Mouse (Mus musculus) forelimb bud, embryonic 11.5 days (tissue): ENCODE measurements around the gene Nsf.

Experiments used
- DNase-seq: peaks from one replicate; pipeline ENCODE4 v3.0.0-alpha.2; 2012; ENCODE audit warnings: low read depth, low spot score

Gene Nsf

DNA sequence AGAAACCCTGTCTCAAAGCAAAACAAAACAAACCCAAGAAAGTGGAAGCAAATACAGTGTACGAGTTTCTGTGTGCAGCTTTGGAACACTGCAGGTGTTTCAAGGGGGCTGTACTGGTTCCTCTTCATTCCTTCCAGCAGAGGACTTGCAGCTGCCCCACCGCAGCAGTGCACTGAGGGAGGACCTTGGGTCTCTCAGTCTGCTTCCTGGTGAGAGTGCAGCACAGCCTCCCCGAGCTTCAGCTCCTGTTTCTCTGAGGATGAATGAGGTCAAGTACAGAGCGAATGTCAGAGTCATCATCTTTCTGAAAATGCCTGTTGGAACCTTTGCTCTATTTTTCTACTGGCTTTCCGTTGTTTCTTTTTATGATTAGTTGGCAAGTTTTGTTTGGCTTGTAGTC, 12.5 kb downstream of the Nsf start:
- no peak for DNase-seq

DNA sequence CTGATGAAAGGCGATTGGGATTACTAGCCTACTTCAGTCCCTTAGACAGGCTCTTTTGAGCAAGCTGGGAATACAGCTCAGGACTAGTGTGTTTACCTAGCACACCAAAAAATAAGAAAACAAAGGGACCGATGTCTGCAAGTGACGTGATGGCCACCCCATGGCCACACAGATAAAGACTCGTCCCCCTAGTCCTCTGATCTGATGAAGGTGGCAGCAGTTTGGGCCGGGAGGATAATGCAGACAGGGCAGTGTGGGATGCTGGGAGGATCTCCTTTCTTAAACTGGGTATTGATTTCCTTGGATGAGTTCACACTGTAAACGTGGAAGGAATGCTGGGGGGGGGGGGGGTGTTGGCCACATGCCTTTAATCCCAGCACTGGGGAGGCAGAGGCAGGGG, 13.0 kb downstream of the Nsf start:
- no peak for DNase-seq

DNA sequence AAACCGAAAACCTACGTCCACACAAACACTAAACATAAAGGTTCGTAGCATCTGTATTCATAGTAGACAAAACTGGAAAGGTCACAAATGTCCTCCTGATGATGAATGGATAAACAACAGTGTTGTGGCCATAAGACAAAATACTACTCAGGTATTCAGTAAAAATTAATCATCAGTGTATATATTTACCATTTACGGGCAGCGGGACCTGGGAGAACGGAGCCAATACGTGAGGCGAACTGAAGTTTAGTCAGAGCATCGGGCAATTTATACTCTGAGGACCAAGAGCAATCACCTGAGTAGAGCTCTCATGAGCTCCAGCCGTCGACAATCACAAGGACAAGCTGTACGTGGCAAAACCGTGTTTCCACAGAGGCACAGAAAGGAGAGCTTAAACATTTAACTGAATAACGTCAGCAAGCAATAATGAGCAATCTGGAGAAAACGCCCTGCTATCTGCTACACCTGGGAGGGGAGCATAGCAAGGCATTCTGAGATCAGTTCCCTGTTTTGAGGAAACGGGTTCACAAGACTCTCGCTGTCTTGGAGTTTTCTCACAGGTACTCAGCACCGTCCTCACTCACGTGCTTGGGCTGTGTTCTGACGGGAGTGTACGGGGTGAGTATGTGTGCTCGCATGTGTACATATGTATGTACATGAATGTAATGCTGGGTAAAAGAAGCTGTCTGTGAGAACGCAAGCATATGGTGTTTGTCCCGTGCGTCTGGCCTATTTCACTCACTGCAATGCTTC, 15.7 kb downstream of the Nsf start:
- DNase-seq = no peak

DNA sequence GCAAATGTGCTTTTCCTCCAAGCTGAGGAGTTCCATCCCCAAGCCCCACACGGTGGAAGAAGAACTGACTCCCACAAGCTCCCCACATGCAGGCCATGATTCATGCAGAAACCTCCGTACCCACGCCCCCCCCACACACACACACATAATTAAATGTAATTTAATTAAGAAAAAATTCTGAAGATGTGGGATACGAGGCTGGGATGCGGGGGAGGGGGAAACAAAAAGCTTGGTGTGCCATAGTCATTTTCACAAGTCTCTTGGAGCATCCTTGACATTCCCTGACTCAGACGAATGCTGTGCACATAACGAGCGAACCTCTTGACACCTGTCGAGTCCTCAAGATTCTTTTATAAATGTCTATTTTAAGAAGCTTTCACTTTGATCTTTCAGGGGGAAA, 16.4 kb downstream of the Nsf start:
- DNase-seq = no peak

DNA sequence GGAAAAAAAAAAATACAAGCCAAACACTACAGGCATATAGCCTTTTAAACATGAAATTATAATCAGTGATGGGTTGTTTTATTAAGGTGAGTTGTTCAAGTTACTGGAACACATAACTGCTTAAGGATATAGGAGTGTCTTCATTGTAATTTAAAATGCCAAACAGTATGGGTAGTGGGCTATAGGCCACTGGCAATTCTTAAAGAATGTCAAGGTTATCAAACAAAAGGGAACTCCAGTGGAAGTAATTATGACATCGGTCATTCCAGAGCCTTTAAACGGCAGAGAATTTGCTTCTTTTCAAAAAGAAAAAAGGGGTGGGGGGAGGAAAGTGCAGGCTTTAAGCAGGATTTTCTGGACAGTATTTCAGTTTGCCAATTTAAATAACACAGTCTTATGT, 18.1 kb downstream of the Nsf start:
- DNase-seq = no peak

DNA sequence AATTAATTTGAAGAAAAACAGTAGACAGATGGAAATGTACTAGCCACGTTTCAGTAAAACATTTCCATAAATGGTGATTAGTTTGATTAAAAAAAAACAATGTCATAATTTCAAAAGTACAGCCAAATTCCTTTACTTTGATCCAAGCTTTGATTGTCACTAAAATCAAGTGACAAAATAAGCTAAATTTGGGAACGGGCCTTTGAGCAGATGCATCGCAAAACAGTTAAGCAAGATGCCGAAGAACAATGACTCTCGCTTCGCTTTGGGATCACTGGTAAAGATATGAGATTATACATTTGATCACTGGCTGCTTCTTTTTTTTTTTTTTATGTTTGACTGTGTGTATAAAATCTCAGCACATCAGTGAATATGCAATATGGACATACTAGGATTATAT, 20.0 kb downstream of the Nsf start:
- no peak for DNase-seq

DNA sequence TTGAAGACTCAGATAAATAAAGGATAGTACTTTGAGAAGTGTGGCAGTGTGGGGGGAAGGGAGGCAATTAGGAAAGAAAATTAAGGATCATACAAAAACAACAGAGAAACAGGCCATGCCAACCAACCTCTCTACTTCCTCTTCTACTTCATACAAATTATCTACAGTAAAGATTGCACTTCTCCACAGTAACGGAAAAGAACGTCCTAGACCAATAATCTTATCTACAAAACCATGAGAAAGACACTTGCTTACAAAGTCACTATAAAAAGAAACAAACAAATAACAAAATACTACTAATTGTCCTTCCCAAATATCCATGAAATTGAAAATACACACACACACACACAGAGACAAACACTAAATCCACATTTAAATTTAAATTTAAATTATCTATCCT, 29.9 kb downstream of the Nsf start:
- DNase-seq = no peak

DNA sequence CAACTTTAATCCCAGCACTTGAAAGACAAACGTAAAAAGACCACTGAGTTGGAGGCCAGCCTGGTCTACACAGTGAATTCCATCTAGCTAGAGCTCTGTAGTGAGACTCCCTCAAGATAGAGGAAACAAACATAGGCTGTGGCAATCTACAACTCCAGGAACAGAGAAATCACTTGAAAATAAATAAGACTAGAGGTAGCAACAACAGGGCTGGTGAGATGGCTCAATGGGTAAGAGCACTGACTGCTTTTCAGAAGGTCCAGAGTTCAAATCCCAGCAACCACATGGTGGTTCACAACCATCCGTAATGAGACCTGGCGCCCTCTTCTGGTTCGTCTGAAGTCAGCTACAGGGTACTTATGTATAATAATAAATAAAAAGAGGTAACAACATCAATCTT, 30.6 kb downstream of the Nsf start:
- DNase-seq = no peak

DNA sequence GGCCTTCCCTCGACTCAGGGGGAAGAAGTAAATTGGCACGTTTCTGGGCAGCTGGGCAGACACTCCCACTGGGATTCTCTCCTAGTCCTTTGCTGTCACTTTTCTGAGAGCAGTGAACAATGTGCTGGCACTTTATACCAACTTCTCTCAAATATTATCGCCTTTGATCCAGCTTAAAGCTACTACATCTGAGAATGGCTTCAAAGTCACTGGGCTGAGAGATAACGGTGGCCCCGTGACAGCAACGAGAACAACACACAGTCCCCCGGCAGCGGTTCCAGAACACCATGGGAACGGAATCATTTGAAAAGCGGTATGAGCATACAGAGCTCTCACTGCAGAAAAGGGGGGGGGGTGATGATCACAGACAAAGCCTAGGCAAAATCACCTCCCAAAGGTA, 31.0 kb downstream of the Nsf start:
- no peak for DNase-seq

DNA sequence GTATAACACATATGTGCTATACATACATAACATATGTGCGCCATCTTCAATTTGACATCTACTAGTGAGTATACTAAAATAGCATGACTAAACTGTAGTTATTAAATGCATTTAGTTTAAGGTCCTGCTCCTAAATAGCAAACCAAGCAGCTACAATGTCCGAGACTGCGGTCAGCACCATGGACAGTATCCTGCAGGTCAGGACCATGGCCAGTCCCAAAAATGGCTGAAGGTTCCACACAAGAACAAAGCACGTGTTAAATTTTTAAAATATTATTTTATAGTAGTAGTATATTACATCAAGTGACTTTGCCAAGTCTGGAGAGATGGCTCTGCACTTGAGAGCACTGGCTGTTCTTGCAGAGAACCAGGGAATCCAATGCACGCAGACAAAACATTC, 33.2 kb downstream of the Nsf start:
- DNase-seq = peak; percentile 64

DNA sequence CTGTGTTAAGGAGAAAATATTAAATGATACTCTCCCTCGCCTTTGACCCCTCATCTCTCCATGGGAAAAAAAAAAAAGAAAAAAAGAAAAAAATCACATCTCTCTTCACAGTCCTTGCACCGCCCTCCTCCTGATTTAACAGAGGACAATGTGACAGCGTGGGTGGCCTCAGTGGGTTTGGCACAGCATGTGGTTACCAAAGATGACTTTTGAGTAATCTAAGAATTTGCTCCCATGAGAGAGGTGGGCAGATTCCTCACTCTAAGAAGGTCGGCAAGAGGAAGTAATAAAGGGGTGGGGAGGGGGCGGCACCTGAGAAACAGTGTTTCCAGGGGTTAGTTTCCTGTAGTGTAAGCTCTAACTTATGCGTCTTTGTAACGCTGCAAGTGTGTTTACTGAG, 37.0 kb downstream of the Nsf start:
- DNase-seq = no peak

DNA sequence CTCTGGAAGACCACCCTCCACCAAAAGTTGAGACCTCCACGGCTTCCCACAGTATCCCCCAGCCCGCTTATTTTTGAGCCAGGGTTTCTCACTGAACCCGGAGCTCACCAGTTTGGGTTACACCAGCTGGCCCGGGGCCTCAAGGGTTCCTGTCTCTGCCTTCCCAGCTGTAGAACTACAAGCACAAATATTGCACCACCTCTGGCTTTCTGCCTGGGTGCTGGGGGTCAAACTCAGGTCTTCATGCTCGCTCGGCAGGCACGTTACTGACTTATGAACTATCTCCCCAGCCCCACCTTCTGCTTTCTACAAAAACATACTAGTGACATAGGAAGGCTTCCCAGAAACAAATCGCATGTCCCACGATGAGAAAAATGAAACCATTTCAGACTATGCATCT, 38.2 kb downstream of the Nsf start:
- DNase-seq = no peak

DNA sequence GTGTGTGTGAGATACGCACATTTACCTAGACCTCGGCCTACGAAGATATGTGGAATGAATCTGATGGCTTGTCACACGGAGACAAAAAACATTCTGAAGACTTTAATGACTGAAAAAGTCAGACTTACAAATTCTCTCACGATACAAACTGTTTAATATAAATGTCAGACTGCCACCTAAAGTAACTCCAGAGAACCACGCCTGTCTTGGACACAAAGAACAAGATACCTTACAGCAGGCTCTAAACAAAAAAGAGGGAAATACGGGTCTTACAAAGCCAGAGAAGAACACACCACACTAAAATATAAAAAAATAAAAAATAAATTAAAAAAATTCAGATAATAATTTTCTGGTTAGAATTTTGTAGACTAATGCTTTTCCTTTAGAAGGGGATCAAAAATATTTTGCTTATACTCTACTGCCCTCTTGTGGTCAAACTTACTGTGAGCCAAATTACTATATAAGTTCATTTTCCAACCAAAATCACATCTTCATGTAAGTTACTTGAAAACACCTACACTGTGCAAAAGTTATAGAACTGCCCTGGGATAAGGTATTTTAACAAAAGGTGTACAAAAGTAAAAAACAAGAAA, 42.8 kb downstream of the Nsf start:
- peak; percentile 66 for DNase-seq

DNA sequence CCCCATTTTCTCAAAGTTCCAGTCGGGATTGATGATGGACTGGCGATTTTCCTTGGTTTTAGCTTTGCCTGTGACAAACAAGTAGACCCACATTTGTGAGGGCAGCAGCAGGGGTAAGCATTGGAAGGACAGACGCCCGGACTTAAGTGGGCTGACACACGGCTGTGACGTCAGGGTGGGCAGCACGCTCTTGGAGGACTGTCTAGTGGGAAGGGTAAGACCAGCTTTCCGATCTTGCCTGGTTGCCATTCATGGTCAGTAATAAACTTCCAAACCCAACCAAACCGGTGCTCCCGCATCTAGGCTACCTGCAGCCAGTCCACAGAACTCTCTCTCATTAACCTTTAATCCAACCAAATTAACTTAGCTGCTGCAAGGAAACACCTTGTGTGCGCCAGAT, 43.3 kb downstream of the Nsf start:
- DNase-seq = no peak

DNA sequence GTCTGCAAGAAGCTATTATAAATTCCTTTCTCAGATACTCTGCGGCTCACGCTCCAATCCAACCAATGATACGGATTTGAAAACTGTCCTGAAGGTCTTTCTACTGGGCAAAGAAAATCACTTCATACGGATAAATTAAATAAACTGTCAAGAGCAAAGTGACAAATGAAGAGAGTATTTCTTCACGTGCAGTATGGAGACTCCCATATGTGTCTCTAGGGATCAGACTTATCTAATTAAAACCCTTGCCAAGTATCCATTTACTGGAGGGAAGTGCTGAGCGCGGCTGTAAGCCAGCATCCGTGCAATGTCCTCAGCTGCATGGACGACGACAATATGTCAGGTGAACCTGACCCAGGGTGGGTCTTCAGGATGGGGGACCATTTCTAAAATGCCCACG, 44.0 kb downstream of the Nsf start:
- no peak for DNase-seq

DNA sequence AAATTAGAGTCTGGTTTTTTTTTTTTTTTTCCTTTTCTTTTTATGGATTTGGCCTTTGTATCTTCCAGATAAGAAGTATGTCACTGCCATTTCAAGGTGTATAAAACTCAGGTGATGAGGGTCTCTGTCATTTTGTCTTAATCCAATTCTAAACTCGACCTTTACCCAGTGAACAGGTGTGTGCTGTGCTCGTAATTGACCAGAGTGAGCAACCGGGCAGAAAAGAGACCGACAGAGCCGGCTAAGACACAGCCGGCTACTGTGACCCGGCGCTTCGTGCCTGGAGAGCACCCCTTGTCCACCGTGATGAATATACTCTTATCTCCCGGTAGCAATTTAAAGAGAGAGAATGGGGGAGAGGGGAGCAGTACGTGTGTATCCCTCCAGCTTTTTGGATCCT, 44.5 kb downstream of the Nsf start:
- DNase-seq = no peak

DNA sequence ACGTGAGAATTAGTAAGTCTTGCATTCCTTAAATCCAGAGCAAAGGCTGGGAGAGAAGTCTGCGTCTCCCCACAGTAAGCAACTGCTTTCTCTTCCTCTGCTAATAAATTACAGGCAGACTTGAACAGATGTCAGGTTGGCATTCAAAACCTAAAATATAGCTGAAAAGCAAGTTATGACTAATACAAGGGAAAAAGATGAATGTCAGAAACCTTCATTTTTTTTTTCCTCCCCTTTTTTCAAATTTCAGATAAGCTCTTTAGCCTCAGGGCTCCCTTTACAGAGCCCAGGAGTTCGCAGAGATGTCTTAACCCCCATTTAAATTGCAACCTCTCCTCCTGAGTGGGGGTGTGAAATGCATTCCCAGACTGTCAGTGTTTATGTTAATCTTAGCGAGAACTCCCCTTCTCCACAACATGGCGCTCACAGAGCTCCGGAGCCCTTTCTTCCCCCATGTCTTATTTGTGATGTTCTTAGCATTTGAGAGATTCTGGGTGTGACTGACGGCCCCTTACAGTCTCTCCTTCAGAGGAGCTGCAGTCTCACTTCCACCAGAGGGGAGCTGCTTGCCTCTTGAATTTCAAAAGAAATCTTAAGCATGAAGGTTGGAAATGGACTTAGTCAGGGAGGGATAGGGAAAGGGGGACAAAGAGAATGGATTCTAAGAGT, 47.7 kb downstream of the Nsf start:
- no peak for DNase-seq

DNA sequence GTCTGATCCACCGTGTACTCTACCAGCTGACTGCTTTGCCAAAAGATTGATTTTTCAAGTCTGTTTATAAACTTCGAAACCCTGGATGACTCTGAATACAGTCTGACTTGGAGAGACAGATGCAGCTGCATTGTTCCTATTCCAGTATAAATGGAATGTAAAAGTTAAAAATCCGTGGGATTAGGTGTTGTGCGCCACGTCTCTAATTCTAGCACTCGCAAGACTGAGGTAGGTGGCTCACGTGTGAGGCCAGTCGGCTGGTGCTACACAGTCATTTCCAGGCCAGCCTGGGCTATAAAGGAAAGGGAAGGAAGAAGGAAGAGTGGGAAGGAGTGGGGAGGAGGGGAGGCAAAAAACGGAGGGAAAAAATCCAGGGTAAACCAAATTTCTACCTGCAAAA, 48.4 kb downstream of the Nsf start:
- no peak for DNase-seq

DNA sequence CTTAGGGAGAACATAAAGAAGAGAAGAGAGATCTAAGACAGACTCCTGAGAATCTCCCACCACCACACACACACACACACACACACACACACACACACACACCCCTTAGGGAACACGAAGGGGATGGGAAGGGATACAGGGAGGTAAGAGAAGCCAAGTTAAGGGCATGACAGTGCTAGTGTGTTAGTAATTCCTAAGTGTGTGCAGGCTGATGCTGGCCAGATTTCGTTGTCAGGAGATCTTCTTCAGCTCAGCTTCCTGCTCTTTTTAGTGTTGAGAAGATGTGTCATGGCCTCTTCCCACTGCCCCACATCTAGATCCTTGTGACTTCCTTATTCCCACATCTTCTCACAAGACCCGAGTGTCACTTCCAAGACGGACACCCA, 52.3 kb downstream of the Nsf start:
- DNase-seq = no peak

DNA sequence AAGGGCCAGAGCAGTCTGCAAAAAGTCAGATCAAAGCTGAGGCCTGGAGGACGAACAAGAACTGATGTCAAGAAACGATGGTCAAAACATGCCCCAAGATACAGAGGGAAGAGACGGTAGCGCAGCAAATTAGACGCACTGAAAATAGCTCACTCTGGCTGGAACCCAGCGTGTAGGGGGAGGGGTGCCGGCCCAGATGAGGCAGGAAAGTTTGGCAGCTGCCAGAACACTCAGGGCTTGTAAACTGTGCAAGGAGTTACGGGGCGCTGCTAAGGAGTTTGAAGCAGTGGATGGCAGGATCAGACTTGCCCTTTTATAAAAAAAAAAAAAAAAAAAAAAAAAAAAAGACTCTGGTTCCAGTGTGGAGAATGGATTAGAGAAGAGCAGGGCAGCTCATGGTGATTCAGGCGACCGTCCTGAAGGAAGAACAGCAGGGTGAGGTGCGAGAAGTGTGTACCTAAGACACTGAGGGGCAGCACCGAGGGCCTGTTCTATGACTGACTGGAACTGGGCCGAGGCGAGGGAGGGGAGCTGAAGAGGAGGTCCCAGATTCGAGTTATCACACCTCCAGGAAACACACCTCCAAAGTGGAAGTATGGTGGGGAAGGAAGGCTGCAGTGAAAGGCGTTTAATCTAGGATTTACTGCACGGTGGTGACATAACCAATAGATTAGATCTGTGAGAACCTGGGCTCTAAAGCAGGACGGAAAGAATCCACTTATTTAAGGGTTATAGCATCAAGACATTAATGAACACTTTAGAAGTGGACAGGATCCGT, 52.9 kb downstream of the Nsf start:
- peak; percentile 33 for DNase-seq

DNA sequence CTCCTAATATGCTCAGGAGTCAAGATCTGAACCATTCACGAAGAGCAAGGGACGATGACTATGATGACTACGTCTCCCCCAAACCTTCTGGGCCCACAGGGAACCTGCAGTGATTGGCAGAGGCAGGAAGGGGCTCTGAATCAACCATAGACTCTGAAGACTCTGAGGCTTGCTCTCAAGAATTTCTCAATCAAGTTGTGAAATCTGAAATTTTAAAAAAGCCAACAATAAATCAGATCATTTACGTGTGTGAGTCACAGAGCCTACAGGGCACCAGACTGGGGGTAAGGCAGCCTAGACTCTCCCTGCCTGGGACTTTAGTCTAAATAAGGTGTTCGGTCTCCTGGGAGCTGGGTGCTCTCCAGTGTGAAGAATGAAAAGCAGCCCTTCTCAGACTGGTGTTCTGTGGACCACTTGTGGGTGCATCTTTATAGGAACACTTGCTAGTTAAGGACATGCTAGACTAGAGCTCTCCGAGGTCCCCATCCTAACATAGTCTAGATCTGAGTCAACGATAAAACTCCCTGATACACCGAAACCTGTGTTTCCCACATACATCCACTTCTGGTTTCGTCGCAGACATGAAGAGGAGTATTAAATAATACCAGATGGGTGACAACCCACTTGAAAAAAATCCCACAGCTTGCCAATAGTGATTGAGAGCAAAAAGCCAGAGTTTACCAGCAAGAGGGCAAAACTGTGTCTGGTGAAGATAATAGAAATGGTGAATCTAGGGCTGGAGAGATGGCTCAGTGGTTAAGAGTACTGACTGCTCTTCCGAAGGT, 56.7 kb downstream of the Nsf start:
- no peak for DNase-seq

DNA sequence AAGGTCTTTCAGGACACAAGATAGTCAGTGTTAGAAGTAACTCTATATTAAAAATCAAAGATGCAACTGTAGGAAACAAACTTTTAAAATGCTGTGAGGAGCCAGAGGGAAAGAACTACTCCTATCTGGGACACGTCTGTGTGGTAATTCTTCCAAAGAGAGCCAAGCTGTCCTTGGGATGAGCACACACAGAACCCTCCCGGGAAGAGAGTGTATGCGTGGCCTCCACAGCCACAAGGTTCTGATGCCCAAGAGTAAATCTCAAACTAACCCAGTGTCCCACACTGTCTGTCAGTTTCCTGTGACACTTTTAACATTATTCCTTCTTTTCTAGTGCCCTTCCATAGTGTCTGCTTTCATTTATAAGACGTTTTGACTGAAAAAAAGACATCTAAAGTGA, 57.8 kb downstream of the Nsf start:
- no peak for DNase-seq
